Mouse (Mus musculus) lung, postnatal 14 days (tissue): Measurements from ENCODE around the gene Ube2k.

ENCODE experiments used
- DNase-seq: peaks from one replicate; pipeline ENCODE4 v3.0.0; 2021

Gene Ube2k

GRCm38 (mm10) chr5:65538829-65539228 lies 1.8 kb downstream of the Ube2k start:
- DNase-seq = no peak

GRCm38 (mm10) chr5:65539786-65540185 lies 2.8 kb downstream of the Ube2k start:
- no peak for DNase-seq

- no peak for DNase-seq
These were observed 4.9 kb downstream of the Ube2k start for GRCm38 (mm10) chr5:65541889-65542288.

- DNase-seq = no peak
These were observed 6.5 kb downstream of the Ube2k start for GRCm38 (mm10) chr5:65543491-65543890.

- no peak for DNase-seq
These were observed 7.6 kb downstream of the Ube2k start for GRCm38 (mm10) chr5:65544616-65545015.

- DNase-seq = no peak
These were observed 12.6 kb downstream of the Ube2k start for GRCm38 (mm10) chr5:65549677-65550076.

GRCm38 (mm10) chr5:65557109-65557508 lies 20.1 kb downstream of the Ube2k start:
- no peak for DNase-seq

GRCm38 (mm10) chr5:65561125-65561893 lies 24.3 kb downstream of the Ube2k start:
- DNase-seq = no peak

GRCm38 (mm10) chr5:65565486-65565885 lies 28.5 kb downstream of the Ube2k start:
- no peak for DNase-seq

GRCm38 (mm10) chr5:65574876-65575275 lies 37.8 kb downstream of the Ube2k start:
- DNase-seq = no peak

GRCm38 (mm10) chr5:65575896-65576295 lies 38.9 kb downstream of the Ube2k start:
- DNase-seq = no peak

GRCm38 (mm10) chr5:65578545-65578944 lies 41.5 kb downstream of the Ube2k start:
- no peak for DNase-seq

- DNase-seq = no peak
These were observed 49.3 kb downstream of the Ube2k start for GRCm38 (mm10) chr5:65586291-65586690.

- no peak for DNase-seq
These were observed 53.2 kb downstream of the Ube2k start for GRCm38 (mm10) chr5:65590199-65590598.

GRCm38 (mm10) chr5:65592421-65592820 lies 55.4 kb downstream of the Ube2k start:
- DNase-seq = no peak

GRCm38 (mm10) chr5:65599681-65600080 lies 62.6 kb downstream of the Ube2k start:
- no peak for DNase-seq

GRCm38 (mm10) chr5:65606820-65607219 lies 69.8 kb downstream of the Ube2k start:
- DNase-seq = no peak

GRCm38 (mm10) chr5:65609769-65610168 lies 72.7 kb downstream of the Ube2k start:
- DNase-seq = no peak

GRCm38 (mm10) chr5:65610541-65610940 lies 73.5 kb downstream of the Ube2k start:
- no peak for DNase-seq

- no peak for DNase-seq
These were observed 76.3 kb downstream of the Ube2k start for GRCm38 (mm10) chr5:65613152-65613924.

- no peak for DNase-seq
These were observed 87.3 kb downstream of the Ube2k start for GRCm38 (mm10) chr5:65624340-65624739.

- DNase-seq = no peak
These were observed 101.9 kb downstream of the Ube2k start for GRCm38 (mm10) chr5:65638896-65639295.
